In the genomic region with DNA sequence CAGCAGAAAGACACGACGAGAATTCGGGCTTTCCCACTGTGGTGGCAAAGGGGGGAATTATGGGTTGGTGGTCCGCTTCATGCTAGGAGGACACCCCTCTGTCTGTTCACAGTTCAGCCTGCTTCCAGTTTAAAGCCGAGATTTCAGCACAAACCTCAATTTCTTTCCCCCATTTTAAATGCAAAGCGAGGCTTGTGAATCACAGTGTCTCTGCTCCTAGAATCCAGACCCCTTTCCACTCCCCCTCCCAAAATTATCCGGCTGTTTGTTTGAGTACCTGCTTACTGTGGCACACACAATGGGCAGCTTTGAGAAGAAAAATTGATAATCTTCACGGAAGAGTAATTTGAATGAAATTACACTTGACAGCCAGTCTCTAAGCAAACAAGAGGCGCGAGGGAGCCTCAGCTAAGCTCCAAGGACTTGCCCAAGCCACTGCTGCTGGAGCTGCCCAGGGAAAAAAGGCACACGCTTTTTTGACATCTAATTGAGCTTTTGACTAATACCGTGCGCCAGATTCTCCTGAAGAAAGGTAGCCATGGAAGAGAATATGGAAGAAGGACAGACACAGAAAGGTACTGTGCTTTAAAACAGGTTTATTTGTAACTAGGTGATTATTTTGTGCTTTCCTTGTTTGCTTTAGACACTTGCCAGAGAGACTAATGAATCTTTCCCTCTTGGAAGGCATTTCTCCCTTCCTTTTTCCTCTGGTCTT, we compare ENCODE assay signal across 8 mouse cellular contexts. TPM values are rescaled to one million over a fixed set of nuclear protein-coding genes. Genes with fewer than 3 reads are reported as not detected.
DNase-seq lines count a peak whose midpoint lies in the region; ATAC-seq lines count a peak whose summit lies in the region.

A gene (plus strand): TSS at position 103 of the 715 bp plus-strand sequence.

- DNase-seq in lung, postnatal 14 days = no peak
- peak; percentile 96 for DNase-seq in forebrain, embryonic 14.5 days (ENCODE audit: low spot score)
- DNase-seq in layer of hippocampus, adult 9-11 months = peak; percentile 57
- DNase-seq in neural tube, embryonic 10.5 days (ENCODE audit: extremely low spot score, low spot score) = peak; percentile 14
- no peak for DNase-seq in gastrocnemius, adult 8-10 months (ENCODE audit: low spot score in 2 of 2)
- DNase-seq in ovary, postnatal 14 days (ENCODE audit: low spot score) = no peak
- DNase-seq in urinary bladder, adult 18-20 months (ENCODE audit: low spot score in 2 of 2) = no peak

- no peaks in the 10 kb centered on the region for H3K4me1 ChIP-seq in lung, embryonic 15.5 days
- H3K4me1 ChIP-seq in forebrain, embryonic 14.5 days (ENCODE audit: control insufficient read depth, insufficient read depth, low read length) = peaks cover 8% of the 10 kb centered on the region; the same call in 1 of the 2 replicates

- H3K27me3 ChIP-seq in lung, embryonic 15.5 days = no peaks in the 10 kb centered on the region
- no peaks in the 10 kb centered on the region for H3K27me3 ChIP-seq in forebrain, embryonic 14.5 days (replicated peaks; ENCODE audit: control insufficient read depth, insufficient read depth, low read length)

- no peak within 1 kb of the TSS for H3K4me3 ChIP-seq in lung, embryonic 15.5 days
- peak within 1 kb of the TSS; percentile 55 for H3K4me3 ChIP-seq in forebrain, embryonic 14.5 days (ENCODE audit: low read depth, low read length)

- 29% methylated on average over 13 of the region's 13 CpGs for WGBS in lung, embryonic 15.5 days
- 2% methylated on average over 13 of the region's 13 CpGs for WGBS in forebrain, embryonic 14.5 days

- H3K4me2 ChIP-seq in lung, embryonic 15.5 days = no peak within 1 kb of the TSS
- H3K4me2 ChIP-seq in forebrain, embryonic 14.5 days (ENCODE audit: low read length) = peak within 1 kb of the TSS; percentile 58

- H3K27ac ChIP-seq in lung, embryonic 15.5 days = no peak within 1 kb of the TSS
- H3K27ac ChIP-seq in forebrain, embryonic 14.5 days (ENCODE audit: low read depth, low read length) = peak within 1 kb of the TSS; percentile 97

- no peak within 1 kb of the TSS for H3K9ac ChIP-seq in lung, embryonic 15.5 days
- H3K9ac ChIP-seq in forebrain, embryonic 14.5 days (ENCODE audit: low read length) = peak within 1 kb of the TSS; percentile 92

- ATAC-seq in lung, embryonic 15.5 days (ENCODE audit: borderline replicate concordance, extremely low read depth, low FRiP score, low TSS enrichment) = no peak
- peak; percentile 92 for ATAC-seq in forebrain, embryonic 14.5 days

- no peaks in the 10 kb centered on the region for H3K36me3 ChIP-seq in lung, embryonic 15.5 days
- no peaks in the 10 kb centered on the region for H3K36me3 ChIP-seq in forebrain, embryonic 14.5 days (ENCODE audit: control insufficient read depth, insufficient read depth, low read length)

- H3K9me3 ChIP-seq in lung, embryonic 15.5 days = no peaks in the 10 kb centered on the region
- no peaks in the 10 kb centered on the region for H3K9me3 ChIP-seq in forebrain, embryonic 14.5 days (replicated peaks; ENCODE audit: control insufficient read depth, low read length)

RNA-seq across cellular contexts. Expression of the gene that starts here (rescaled TPM):
- 14.1 and 17.5 TPM in 2 replicates for polyA plus RNA-seq in lung, embryonic 15.5 days (2015; fragmentation: Nextera tagmentation; extraction: Ambion mirVana)
- polyA plus RNA-seq in forebrain, embryonic 14.5 days (2014; fragmentation: Nextera tagmentation; extraction: Ambion mirVana) = 644 and 774 TPM in 2 replicates
- under 1 TPM; 0.34 to 0.86 (median 0.56) TPM for total RNA-seq in gastrocnemius, adult 8-10 months (2022)

Comparison
In these comparisons a context has a peak if more than half of its experiments do, and no peak if none do; other contexts are left out.
1. RNA of the gene that starts here (polyA plus RNA-seq): 644 to 774 TPM in forebrain, embryonic 14.5 days; 14.1 to 17.5 TPM in lung, embryonic 15.5 days; every median in the first group is over 10 times any median in the second.
2. DNase-seq: peak in forebrain, embryonic 14.5 days (single experiment), layer of hippocampus, adult 9-11 months (single experiment) and neural tube, embryonic 10.5 days (single experiment); none in lung, postnatal 14 days (single experiment), gastrocnemius, adult 8-10 months (0 of 2), ovary, postnatal 14 days (single experiment) and urinary bladder, adult 18-20 months (0 of 2).